Mouse (Mus musculus) cerebellum, postnatal 36 days (tissue): ENCODE measurements around the gene Upk2.

Experiments used
- DNase-seq, 2 experiments: peaks; one replicate each; pipeline ENCODE4 v3.0.0; 2021 to 2022; ENCODE audit warnings: mixed read lengths in 2 of 2

The Upk2 gene

DNA sequence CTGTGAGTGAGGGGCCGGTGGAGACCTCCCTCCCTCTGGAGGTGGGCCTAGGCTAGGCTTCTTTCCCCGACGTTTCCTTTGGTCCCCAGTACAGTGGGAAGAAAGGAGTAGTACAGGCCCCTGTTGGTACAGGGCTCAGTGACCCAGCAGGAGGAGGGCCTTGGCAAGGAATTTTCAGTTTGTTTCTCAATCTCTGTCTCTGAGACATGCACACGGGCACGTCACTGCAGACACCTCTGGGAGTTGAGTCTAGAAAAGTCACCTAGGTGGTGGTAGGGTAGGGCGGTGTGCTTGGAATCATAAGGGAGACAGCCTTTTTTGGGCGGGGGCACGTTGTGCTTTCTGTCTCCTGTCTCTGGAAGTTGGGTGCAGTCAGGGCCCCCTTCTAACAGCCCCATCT, 33.6 kb upstream of the Upk2 start:
- peak; percentile 5 to 17 for DNase-seq

DNA sequence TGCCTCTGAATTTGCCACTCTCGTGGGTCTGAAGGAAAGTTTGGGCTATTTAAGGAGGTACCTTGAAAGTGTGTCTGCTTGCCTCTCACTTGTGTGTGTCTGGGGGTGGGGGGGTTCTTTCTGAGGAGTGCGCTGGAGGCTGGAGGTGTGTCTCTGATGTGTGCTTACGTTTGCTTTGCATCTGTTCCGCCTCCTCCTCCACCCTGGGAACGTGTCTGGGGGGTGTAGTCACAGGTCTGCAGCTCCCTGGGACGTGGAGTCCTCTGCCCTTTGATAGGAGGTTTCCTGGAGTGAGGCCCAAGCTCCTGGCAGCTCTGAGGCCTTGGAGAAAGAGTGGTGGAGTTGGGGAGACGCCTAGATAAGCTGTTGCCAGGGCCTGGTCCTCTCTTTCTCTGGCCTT, 32.7 kb upstream of the Upk2 start:
- peak; percentile 26 to 36 for DNase-seq

DNA sequence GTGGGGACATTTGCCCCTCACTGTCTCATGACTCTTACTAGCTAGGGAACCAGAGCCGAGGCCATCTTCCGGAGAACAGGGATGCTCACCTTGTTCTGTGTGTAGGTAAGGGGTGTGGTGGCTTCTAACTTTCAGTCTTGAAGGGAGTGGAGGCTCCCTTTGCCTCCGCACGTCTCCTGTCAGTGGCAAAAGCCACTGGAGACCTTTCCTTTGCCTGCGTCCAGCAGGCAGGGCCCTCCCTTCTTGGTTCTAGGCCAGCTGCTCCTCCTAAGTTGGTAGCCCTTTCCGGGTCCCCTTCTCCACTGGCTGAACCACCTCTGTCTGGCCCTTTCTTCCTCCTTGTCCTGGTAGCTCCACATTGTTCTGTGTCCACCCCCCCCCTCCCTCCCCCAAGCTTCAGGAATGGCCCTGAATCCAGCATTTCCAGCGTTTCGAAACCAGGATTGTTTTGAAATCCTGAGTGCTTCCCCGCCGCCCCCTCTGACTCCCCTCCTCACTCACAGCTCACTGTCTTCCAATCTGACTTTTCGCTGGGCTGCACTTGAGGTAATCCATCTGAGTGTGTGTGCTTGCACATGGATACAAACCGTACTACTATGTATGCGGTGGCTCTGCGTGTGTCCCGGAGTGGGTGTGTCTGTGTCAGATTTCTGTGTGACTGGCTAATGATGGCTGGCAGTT, 32.1 kb upstream of the Upk2 start:
- DNase-seq, result peak in 1 of 2 experiments; percentile 23

DNA sequence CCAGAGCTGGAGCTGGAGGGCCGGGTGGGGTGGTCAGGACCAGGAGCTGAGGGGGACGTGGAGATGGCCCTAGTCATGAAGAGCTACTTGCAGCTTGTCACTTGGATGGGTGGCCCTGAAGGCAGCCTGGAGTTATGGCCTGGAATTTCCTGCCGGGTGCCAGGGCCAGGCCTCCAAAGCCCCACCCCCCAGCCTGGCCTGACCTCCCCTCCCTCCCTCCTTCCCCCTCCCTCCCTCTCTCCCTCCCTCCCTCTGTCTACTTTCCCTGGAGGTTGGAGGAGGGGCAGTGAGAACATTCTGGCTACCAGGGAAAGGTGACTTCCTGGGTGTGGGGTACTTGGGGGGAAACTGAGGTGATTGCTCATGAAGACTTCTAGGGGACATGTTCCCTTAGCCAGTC, 31.6 kb upstream of the Upk2 start:
- DNase-seq, result peak in 1 of 2 experiments; percentile 14

DNA sequence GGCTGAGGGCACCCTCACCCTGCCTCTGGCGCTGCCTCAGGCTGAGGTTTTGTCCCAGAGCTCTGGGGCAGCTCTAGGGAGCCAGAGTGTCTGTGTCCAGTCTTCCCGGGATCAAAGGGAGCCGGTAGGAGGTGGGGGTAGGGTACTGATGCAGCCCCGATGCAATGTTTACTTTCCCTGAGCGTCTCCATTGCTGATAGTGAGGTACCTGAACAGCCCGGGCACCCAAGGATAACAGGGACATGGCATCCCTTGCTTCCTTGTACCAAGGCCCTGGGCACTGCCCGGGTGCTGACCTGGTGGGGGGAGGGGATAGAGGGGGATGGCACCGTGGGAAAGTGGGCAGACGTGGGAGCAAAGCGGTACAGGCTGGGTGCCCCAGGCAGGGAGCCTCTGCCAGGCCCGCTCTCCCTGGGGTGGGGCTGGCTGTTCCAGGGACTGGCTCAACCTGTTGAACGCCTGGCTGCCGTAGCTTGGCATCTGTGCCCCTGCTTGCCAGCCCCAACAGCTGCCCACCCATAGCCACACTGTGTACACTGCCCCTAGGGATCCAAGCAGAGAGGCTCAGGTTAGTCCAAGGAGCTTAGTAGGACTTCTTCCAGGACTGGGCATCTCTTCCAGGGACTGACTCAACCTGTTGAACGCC, 30.9 kb upstream of the Upk2 start:
- DNase-seq, result peak in 1 of 2 experiments; percentile 16

DNA sequence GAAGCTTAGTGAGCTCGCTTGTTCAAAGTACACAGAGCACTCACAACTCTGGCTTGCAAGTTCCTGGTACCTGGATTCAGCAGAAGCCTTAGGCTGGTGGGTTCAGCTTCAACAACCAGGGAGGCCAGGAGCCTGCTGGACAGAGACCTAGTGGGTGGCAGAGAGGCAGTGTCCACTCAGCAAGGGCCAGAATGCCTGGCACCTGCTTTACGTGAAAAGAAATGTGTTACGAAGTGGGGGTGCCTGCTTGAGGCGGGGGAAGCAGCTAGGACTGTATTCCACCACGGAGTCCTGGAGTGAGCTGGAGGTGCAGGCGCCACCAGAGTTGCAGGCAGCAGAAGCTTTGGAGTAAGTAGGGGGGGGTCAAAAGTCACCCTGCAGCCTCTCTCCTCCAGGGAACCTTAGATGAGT, 30.3 kb upstream of the Upk2 start:
- DNase-seq, result peak in 1 of 2 experiments; percentile 3

DNA sequence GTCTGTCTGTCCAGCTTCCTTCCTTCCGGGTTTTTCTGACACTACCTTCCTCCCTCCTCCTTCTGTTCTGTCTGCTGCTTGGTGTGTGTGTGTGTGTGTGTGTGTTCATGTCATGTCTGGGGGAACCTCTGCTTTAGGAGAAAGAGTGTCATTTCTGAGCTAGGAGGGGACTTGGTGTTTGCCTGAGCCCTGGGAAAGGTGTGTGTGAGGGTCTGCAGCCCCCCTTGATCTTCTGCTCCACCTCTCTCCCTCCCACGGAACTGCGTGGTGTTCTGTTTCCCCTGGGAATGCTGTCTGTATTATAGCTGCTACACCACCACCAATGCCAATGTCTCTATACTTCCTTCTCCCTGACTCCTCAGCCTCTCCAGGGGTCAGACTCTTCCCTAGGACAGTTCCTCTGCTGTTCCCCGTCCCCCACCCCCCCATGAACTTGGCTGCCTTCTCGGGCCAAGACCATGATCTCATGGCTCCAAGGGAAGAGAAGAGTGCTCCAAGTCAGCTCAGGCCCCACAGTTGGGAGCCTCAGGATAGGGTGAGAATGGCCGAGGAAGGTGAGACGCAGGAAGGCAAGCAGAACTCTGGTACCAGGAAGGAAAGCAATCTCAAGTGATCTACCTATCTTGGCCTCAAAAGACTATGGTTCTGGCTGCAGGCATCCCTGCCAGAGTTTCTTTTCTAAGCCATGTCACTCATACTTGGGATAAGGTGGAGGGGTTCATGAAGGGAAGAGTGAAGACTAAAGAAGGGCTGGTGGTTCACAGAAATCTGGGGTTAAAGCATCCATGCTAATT, 29.7 kb upstream of the Upk2 start:
- DNase-seq, result peak in 1 of 2 experiments; percentile 8

DNA sequence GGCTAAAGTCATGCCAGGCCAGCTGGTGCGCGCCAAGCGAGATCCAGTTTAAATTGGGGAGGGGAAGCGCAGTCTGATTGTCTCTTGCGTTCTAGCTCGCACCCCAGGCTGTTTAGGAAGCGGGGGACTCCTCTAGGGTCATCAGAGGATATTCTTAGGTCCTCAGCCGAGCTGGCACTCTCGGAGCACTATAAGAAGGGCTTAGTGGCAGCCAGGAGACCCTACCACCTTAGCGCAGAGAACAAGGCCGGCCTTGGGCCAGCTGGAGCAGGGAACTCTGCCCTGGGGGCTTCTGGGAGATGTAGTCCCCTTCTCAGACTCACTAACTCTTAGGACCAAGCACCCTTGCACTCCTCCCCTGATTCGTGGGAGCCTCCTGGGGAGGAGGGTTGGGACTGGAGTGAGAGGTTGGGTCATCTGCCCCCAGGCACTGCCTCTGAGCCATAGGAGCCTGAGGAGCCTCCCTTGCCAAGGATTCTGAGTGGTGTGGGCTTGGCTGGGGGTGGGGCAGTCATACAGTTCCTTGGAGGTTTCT, 28.8 kb upstream of the Upk2 start:
- DNase-seq, result peak; percentile 56 to 61

DNA sequence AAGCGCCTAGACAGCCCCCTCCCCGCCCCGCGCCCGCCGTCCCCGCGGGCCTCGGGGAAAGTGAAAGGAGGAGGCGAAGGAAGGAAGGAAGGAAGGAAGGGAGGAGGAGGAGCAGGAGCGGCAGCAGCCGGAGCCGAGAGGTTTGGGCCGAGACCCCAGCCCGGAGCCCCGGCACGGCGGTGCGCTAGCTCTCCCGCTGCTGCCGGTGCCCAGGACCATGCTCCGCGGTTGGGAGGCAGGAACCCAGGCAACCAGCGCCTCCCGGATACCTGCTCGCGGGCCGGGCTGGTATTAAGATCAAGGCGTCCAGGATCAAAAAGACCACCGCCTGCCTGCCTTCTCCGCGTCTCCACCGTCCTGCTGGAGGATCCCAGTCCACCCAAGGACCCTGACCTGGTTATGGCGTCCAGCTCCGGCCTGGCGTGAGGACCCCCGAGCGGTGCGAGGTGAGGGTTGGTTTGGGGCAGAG, 28.3 kb upstream of the Upk2 start:
- peak in 1 of 2 experiments; percentile 41 for DNase-seq

DNA sequence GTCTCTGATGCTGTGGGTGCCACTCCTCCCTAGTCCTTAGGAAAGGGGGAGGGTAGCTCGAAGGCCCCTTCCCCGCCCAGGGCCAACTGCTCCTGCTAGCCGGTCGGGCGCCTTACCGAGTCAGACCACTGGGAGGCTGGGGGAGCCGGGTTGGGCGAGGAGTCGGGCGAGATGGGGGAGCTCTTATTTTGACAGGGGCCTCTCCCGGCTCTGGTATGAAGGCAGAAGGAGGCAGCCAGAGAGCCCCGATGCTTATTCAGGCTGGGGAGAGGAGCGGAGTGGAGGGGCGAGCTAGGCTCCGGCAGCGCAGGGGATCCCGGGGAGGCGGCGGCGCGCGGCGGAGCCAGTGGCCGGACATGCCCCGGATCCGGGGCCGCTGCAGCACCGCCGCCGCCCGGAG, 27.8 kb upstream of the Upk2 start, which contains the start of gene Bcl9l:
Gene Bcl9l, plus strand, starts transcription at position 274 of the 400 bp plus-strand sequence.
- DNase-seq, result peak; percentile 94

DNA sequence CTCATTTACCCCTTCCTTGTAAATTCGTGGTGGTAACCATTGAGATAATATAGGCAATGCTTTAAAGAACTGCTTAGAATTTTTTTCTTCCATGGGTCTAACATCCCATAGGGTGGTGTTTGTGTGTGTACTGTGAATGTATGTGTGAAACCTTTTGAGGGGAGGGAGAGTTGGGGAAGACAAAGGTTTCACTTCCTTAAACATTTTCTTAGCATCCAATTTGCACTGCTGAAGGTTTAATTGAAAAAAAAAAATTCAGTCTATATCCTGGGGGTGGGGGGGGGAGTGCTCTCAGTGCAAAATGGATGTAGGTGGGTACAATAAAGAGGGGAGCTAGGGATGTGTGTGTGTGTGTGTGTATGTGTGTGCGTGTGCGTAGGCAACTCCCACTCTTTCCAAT, 27.3 kb upstream of the Upk2 start:
- no peak for DNase-seq

DNA sequence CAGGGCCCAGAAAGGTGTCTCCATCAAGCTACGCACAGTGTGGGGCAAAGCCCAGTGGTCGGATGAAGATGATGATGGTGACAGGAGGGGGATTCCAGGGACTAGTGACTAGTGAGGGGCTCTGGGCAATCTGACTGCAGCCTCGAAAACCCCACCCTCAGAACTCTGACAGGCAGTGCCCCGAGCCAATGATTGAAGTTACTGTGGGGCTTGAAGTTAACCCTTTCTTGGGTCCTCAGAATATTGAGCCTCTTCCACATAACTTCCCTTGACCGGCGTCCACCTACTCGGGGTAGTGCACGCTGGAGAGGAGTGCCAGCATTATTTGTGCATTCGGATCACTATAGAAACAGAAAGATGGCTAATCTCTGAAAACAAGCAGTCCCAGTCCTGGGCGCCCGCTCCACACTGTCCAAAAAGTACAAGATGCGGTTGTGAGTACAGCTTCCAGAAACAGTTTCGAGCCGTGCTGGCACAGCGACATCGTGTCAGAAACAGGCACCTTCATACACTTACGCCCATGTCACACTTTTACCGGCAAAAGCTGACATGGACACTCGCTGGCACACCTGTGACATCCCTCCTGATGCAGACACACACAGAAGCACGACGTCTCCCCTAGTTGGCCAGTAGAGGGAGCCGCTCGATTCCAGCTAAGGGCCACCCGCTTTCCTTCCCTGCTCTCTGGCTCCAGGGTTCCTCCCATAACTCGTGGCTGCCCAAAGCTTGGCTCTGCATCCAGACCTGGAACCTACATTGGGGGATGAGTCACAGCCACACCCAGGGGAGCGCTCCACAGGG, 25.1 kb upstream of the Upk2 start:
- DNase-seq, result peak; percentile 88 to 93

DNA sequence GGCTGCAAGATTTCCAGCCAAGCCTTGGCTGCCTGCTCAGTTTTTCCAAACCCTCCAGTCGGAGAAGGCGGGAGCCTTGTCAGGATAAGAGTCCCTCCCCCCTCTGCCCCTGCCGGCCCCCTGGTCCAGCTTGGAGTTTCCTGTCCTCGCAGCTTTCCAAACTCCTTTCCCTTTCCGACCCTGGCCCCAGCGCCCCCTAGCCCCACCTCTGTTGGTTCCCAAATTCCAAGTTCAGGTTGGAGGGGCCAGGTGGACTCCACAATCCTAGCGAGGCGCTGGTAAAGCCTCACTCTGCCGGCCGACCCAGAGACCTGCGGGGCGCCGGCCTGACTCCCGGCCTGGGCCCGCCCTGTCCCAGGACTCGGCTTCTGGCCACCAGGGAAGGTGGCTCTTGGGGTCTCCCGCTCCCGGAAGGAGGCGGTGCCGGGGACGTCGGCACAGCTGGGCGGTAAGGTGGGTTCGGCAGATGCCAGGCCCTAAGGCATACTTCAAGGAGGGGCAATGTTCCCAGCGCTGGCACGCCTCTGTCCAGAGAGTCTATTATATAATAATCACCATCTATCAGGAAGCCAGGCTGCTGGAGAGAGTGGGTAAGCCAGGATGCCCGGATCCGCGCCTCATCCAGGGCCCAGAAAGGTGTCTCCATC, 24.3 kb upstream of the Upk2 start:
- DNase-seq, result peak; percentile 81 to 82

DNA sequence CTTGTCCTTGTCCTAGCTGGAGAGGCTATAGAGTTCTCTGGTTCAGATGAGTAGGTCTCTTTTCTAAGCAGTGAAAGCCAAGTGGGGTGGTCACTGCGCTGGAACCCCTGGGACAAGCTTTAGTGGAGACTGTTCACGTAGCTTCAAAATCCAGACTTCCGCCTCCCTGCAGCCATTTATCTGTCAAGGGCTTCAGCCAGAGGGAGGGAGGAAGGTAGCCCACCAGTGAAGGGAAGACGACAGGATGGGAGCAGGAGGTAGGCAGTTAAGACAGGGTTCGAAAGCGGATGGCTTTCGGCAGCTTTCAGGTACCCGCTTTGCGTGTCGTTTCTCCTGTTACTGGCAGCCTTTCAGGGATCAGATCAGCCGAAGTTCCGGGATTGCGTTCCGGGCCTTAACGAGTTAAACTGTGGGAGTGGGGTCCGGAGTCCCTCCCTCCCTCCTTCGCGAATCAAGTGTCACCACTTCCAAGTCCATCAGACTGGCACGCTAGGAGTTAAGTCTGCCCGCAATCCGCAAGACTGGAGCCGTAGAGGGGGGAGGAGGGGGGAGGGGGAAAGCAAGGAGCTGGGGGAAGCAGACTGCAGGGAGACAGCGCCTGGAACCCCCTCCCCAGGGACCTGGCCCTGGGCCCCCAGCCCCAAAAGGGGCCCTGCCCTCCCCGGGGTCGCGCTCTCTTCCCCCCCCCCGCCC, 23.6 kb upstream of the Upk2 start:
- peak; percentile 69 to 78 for DNase-seq

DNA sequence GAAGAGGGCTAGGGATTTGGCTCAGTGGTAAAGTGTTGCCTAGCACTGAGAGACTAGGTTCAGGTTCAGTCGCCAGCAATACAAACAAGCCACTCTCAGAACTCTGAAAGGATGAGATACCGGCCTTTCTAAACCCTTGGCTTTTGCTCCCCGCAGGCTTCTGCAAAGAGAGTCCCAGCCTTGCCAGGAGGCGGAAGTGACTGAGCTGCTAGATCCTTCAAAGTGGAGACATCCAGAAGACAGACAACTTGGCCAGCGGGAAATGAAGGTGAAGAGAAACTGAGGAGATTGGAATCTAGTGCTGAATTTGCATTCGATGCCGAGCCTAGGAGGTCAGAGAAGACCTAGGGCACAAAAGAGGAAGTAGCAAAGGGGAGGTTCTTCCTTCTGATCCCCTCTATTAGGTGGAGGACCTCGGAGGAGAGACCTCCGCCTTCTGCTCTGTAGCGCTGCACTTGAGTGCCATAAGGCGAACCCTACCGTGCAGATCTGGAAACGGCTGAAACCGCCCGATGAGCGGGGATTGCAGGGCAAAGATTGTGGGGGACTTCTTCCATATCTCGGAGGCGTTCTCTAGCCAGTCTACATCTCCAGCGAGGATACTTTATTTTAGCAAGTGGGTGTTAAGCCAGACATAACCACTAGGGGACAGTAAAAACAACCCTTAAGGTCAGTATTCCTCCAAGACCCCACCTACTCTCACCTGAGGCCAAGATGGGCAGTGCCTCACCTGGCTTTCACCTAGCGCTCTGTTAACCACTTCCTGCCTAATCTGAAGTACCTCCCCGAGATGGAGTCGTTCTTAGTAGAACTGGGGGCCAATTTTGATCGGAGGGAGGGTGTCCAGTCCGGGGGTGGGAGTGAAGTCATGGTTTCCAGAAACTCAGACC, 22.8 kb upstream of the Upk2 start:
- peak; percentile 66 to 76 for DNase-seq

DNA sequence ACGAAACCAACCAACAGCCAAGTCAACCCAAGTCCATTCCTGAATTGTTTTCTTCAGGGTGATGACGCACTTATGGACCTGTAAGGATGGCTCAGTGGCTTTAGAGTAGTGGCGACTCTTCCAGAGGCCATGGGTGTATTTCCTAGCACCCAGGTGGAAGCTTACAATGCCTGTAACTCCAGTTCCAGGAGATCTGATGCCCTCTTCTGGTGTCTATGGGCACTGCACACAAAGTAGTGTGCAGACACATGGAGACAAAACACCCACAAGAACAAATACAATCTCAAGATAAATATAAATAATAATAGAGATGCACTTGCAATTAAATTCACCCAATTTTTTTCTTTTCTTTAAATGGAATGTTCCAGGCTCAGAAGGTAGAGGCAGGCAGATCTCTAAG, 21.2 kb upstream of the Upk2 start:
- DNase-seq, result peak in 1 of 2 experiments; percentile 15

DNA sequence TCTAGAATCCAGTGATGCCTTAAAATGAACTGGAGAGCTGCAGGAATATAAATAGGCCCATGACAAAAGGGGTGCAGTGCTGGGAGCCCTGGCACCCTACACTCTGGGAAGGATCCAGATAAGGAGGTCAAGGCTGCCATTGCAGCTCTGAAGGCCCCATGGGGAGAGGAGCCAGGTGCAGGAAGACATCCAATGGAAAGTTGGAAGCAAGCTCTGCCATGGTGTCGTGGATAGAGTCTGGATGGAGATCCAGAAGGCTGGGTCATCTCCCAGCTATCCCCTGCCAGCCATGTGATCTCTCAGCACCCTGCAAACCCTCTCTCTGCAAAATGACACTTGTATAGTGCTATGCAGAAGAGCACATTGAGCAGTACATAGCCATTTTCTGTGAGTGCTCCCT, 19.6 kb upstream of the Upk2 start:
- peak in 1 of 2 experiments; percentile 29 for DNase-seq

DNA sequence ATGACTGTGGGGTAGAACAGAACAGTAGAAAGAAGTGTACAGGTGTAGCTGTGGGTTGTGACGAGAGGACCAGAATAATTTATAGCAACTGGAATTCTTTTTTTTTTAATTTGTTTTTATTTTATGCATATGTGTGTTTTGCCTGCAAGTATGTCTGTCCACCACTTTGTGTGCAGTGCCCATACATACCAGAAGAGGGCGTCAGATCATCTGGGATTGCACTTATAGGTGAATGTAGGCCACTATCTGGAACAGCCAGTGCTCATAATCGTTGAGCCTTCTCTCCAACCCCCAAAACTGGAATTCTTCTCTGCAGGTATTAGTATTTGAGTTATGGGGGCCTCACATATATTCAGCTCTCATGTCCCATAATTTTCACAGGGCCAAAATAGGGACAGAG, 18.4 kb upstream of the Upk2 start:
- no peak for DNase-seq

DNA sequence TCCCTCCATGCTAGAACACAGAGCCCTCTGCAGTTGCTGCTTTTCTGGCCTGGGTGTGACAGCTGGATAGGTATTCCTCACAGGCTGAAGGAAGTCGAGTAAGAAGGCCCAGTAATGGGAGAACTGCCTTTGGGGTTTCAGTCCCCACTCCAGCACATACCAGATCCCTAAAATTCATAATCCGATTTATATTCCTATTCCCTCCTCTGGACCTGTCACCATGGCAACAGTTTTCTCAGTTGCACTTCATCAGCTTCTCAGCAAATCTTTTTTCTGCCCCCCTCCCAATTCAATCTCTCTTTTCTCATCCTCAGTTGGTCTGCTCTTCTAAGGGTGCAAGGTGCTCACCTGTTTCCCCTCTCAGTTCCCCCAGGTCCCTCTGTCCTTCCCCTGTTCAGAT, 14.0 kb upstream of the Upk2 start:
- no peak for DNase-seq

DNA sequence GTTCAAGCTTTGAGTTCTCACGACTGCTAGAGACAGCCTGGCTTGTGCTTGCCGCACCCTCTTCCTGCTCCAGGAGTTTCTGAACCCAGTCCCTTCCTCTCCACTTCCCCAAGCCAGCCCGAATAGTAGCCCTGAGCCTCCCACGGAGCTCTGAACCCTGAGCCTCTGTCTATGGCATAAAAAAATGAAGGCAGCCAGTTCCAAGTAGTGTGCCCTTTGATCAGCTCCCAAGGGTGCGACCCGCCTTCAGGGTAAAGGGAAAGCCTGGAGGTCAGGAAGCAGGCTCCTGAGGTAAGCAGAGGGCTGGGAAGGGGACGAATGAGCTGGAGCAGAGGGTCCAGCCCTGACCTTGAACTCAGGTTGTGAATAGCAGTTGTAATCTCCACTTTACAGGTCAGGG, 13.4 kb upstream of the Upk2 start:
- no peak for DNase-seq
